Mouse (Mus musculus) myocyte (in vitro differentiated cells): ENCODE results near the gene Man2a2.

Experiments used
- CEBPB ChIP-seq: IDR thresholded peaks from 2 replicates; pipeline ENCODE4 v1.6.1; 2011; ENCODE audit warnings: mild to moderate bottlenecking, moderate library complexity; ENCODE audit not compliant: poor library complexity, insufficient read depth, severe bottlenecking
- E2F4 ChIP-seq: IDR thresholded peaks from one replicate; pipeline ENCODE4 v1.6.1; 2011; ENCODE audit warnings: mild to moderate bottlenecking, control low read depth, moderate library complexity; ENCODE audit not compliant: insufficient read depth
- MAX ChIP-seq: IDR thresholded peaks from one replicate; pipeline ENCODE4 v1.6.1; 2011; ENCODE audit warnings: low read depth, mild to moderate bottlenecking, control low read depth
- MYOD1 ChIP-seq, 3 experiments: IDR thresholded peaks; one replicate each; pipeline ENCODE4 v1.6.1; 2011; ENCODE audit warnings: control low read depth in 2 of 3, low read depth in 2 of 3, mild to moderate bottlenecking in 2 of 3, moderate library complexity in 1 of 3; ENCODE audit not compliant: insufficient read length in 2 of 3, control insufficient read depth in 1 of 3
- MYOG ChIP-seq, 3 experiments: IDR thresholded peaks; one replicate each; pipeline ENCODE4 v1.6.1; 2011; ENCODE audit warnings: control low read depth in 2 of 3, low read depth in 2 of 3, mild to moderate bottlenecking in 2 of 3; ENCODE audit not compliant: insufficient read length in 2 of 3, control insufficient read depth in 1 of 3, insufficient read depth in 1 of 3
- POLR2A ChIP-seq: IDR thresholded peaks from one replicate; pipeline ENCODE4 v1.6.1; 2011; ENCODE audit warnings: low read depth, mild to moderate bottlenecking, control low read depth, moderate library complexity; ENCODE audit not compliant: insufficient read length
- POLR2AphosphoS2 ChIP-seq: IDR thresholded peaks from one replicate; pipeline ENCODE4 v1.6.1; 2011; ENCODE audit warnings: low read depth, control low read depth; ENCODE audit not compliant: insufficient read length
- REST ChIP-seq: IDR thresholded peaks from one replicate; pipeline ENCODE4 v1.6.1; 2011; ENCODE audit warnings: mild to moderate bottlenecking, control low read depth, moderate library complexity; ENCODE audit not compliant: insufficient read depth, insufficient read length
- SRF ChIP-seq: IDR thresholded peaks from one replicate; pipeline ENCODE4 v1.6.1; 2011; ENCODE audit warnings: low read depth; ENCODE audit not compliant: control insufficient read depth, insufficient read length
- TCF12 ChIP-seq: IDR thresholded peaks from one replicate; pipeline ENCODE4 v1.6.1; 2011; ENCODE audit warnings: mild to moderate bottlenecking, control low read depth; ENCODE audit not compliant: poor library complexity, insufficient read depth, severe bottlenecking
- TCF3 ChIP-seq: IDR thresholded peaks from one replicate; pipeline ENCODE4 v1.6.1; 2011; ENCODE audit warnings: low read depth, control low read depth; ENCODE audit not compliant: insufficient read length
- USF1 ChIP-seq: IDR thresholded peaks from one replicate; pipeline ENCODE4 v1.6.1; 2011; ENCODE audit warnings: low read depth, mild to moderate bottlenecking, control low read depth, moderate library complexity

GRCm38 (mm10) chr7:80331433-80331832 is 39.7 kb downstream of the Man2a2 start:
- TF ChIP-seq E2F4 (no peak), POLR2A (no peak), TCF12 (no peak), MAX (no peak), USF1 (no peak), MYOG (IDR thresholded peaks at IDR 0.05; ENCODE audit: control insufficient read depth in 1 of 3, insufficient read depth in 1 of 3, insufficient read length in 2 of 3, low read depth in 2 of 3) (no peak), POLR2AphosphoS2 (no peak), TCF3 (no peak), CEBPB (no peak), MYOD1 (IDR thresholded peaks at IDR 0.05; ENCODE audit: control insufficient read depth in 1 of 3, insufficient read length in 2 of 3, low read depth in 2 of 3) (no peak), SRF (no peak), REST (no peak)
